Mouse (Mus musculus): ENCODE results near the gene Gabrg2.

DNA sequence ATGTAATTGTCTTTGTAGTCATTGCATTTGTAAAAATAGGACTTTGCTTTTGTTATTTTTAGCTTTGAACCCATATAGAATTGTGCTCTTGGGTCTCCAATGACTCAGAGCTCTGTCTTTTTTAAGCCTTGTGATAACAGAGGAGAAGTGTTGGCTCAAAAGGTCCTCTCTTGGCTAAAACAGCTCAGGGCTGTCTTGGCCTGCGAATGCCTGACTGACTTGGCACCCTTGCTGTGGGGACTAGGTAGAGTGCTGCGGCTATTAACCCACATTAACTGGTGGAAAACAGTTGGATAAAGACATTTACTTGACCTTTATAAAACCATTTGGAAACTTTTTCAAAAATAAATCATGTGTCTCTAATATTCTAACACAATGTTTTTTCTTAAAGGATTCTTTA, 97.0 kb downstream of the Gabrg2 start:
- no peak for TF ChIP-seq EP300 (IDR thresholded peaks at IDR 0.05; ENCODE audit: low read depth)
- TF ChIP-seq CTCF (IDR thresholded peaks at IDR 0.05; ENCODE audit: low read depth), result no peak
